Mouse (Mus musculus): ENCODE results near the gene Tgif1.
A peak's percentile ranks its signal among the peaks of the same experiment; 100 is the strongest.

- TF ChIP-seq POU5F1 (IDR thresholded peaks at IDR 0.05; ENCODE audit: borderline replicate concordance, low read length): peak; percentile 87
- no peak for TF ChIP-seq CTCF (conservative IDR thresholded peaks at IDR 0.05; ENCODE audit: low read length)
Measured at GRCm38 (mm10) chr17:70828180-70828528, 25.2 kb downstream of the Tgif1 start.
